Mouse (Mus musculus): ENCODE measurements at regions not wholly inside any gene's neighbourhood (a gene's known extent, or its start where the extent isn't known, plus 50 kb on each side); places are given as distances from the start of the nearest gene placed in this dataset.

DNA sequence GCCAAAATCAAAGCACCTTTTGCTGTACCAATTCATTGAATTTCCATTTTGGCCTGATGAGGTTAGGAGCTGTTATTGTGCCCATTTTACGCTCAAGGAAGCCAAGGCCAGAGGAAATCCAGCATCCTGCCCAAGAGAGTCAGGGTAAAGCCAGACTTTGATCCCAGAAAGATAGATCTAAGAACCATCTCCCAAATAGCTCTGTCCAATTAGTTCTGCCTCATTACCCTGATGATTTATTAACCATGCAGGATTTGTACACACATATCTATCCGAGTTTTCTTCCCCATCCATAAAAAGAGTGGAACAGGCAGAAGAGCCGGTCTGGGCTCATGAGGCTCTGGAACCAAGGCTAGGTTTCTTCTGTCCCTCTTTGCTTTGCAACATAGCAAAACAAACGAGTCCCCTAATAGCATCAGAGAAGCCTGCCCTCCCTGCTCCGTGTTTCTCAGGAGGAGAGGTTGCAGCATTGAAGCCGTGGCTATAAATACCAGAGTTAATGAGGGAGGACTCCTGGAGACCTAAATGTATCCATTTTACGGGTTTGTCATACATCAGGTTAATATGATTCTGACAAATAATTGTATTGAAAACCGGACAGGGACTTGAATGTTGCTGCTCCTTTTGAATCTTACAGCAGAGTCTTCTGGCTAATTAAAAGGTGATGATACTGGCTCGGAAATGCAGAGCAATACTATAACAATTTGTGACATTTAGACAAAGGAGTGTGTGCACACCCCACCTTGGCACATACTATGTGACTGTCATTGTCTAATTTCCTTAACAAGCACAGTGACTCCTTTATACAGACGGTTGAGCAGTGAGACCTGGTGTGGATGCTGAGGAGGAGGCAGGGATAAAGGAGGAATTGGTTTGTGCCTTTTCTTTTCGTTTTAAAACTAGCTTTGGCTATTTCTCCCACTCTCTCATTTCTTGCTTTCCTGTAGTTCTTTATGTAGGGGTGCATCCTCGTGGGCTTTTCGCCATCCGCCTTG is 185.0 kb downstream of the Cd47 start:
- peaks cover 1% of the 10 kb centered on the region for H3K4me1 ChIP-seq (replicated peaks)
- H3K9me3 ChIP-seq, result no peaks in the 10 kb centered on the region
- H3K27ac ChIP-seq, result no peak overlapping the region
- no peak overlapping the region for H3K4me2 ChIP-seq (replicated peaks)
- H3K27me3 ChIP-seq, result no peaks in the 10 kb centered on the region
- no peak overlapping the region for H3K9ac ChIP-seq (replicated peaks)
- H3K36me3 ChIP-seq, result no peaks in the 10 kb centered on the region
- ATAC-seq, result no peak
- H3K4me3 ChIP-seq (replicated peaks), result no peak overlapping the region
- WGBS, result 69% methylated on average over 14 of the region's 14 CpGs

DNA sequence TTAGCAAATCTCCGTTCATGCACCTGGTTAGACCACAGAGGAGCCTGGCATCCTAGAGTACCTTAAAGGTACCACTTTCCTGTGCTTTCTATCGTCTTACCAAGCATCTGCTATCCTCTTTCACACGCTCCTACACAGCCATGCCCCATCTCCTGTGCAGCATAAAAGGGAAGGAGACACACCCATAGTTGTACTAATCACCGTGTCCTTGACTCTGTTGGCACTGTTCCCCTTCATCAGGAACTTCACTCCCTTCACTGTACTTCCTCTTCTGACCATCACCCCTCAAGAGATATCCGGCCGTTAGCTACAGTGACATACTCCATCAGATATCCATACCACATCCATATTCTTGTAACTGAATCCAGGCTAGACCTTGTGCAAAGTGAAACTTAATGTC is 186.6 kb downstream of the Cd47 start:
- 84% methylated on average over 6 of the region's 6 CpGs for WGBS

DNA sequence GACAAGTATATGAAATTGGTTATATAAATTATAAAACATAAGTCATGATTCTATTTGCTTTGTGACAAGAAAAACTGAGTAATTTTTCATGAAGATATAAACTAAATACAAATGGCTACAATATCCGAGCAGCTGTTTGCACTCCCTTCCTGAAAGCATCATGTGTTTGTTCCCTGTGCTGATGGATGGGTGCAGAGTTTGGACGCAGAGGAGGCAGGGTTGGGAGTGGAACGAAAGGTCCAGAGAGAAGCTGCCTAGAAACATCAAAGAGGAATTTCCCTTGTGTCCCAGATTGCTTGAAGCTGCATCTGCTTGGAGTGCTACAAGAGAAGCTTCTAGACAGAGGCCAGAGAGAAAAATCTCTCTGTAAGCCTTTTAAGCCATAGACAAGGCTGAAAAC is 195.5 kb downstream of the Cd47 start:
- WGBS, result 85% methylated on average over 3 of the region's 3 CpGs

More for the DNA sequence above, 186.6 kb downstream of the Cd47 start:
- Histone ChIP-seq H3K27ac (no peak overlapping the region), H3K9me3 (no peaks in the 10 kb centered on the region), H3K4me2 (replicated peaks) (no peak overlapping the region), H3K36me3 (no peaks in the 10 kb centered on the region), H3K4me3 (replicated peaks) (no peak overlapping the region), H3K4me1 (replicated peaks) (no peaks in the 10 kb centered on the region), H3K27me3 (no peaks in the 10 kb centered on the region), H3K9ac (replicated peaks) (no peak overlapping the region)
- no peak for ATAC-seq

DNA sequence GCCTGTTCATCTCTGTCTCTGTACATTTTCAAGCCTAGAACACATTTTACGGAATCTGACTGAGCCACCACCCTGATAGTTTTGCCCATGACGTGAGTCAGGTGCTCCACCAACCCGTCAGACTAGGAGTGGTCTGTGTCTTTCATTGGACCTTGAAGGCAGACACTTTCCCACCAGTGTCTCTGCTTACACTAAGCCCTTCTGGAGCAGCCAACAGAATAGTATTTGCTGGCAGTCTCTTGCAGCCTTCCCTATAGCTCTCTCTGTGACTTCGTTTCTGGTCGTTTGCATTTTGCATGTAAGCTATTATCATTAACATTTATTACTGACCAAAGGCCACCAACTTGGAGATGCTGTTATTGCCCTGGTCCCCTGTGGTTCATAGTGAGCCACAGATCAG is 196.3 kb downstream of the Cd47 start:
- H3K4me3 ChIP-seq (replicated peaks), result no peak overlapping the region
- no peak overlapping the region for H3K4me2 ChIP-seq (replicated peaks)
- no peak overlapping the region for H3K27ac ChIP-seq
- no peak for ATAC-seq
- no peaks in the 10 kb centered on the region for H3K36me3 ChIP-seq
- no peaks in the 10 kb centered on the region for H3K9me3 ChIP-seq
- H3K4me1 ChIP-seq (replicated peaks), result peaks cover 8% of the 10 kb centered on the region
- 89% methylated on average over 5 of the region's 5 CpGs for WGBS
- H3K9ac ChIP-seq (replicated peaks), result no peak overlapping the region
- no peaks in the 10 kb centered on the region for H3K27me3 ChIP-seq

More for the DNA sequence above, 195.5 kb downstream of the Cd47 start:
- Histone ChIP-seq H3K9ac (replicated peaks) (no peak overlapping the region), H3K27ac (no peak overlapping the region), H3K4me2 (replicated peaks) (no peak overlapping the region), H3K4me1 (replicated peaks) (peaks cover under 1% of the 10 kb centered on the region), H3K4me3 (replicated peaks) (no peak overlapping the region), H3K27me3 (no peaks in the 10 kb centered on the region), H3K36me3 (no peaks in the 10 kb centered on the region), H3K9me3 (no peaks in the 10 kb centered on the region)
- no peak for ATAC-seq

DNA sequence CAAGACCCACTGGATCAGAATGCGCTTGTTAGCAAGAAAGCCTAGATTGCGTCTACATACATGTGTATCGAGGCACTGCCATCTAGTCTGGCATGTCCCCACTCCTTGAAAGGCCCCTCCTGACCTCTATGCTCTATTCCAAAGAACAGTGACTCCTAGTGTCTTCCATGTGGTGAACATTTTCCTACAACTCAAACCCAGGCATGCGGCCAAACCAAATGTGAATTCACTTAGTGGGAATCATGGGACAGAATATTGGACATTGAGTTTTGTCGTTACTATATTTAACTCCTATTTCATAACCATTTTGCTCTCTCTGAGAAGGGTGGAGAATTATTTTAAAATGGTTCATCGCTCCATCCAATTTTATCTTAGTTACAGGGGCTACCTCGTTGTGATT is 196.7 kb downstream of the Cd47 start:
- Histone ChIP-seq H3K4me1 (replicated peaks) (peaks cover 11% of the 10 kb centered on the region), H3K27ac (no peak overlapping the region), H3K4me2 (replicated peaks) (no peak overlapping the region), H3K9me3 (no peaks in the 10 kb centered on the region), H3K36me3 (no peaks in the 10 kb centered on the region), H3K4me3 (replicated peaks) (no peak overlapping the region), H3K27me3 (no peaks in the 10 kb centered on the region), H3K9ac (replicated peaks) (no peak overlapping the region)
- no peak for ATAC-seq
- WGBS, result 93% methylated on average over 7 of the region's 7 CpGs

DNA sequence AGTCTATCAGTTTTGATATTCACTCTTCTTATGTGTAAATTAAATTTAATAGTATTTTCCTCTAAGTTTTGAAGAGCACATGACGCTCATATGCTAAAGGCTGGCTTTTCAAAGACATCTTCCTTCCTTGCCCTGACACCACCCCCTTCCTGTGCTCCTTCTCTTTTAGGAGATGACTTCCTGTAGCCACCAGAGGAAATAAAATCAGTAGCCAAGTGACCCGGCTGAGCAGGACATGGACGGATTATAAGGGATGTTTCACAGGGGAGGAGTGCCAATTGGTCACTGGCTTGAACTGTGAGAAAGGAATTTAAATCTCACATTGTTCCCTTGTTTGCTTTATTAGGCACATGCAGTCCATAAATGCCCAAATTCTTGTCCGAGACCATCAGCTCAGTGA is 200.5 kb downstream of the Cd47 start:
- Histone ChIP-seq H3K4me1 (replicated peaks) (peaks cover 15% of the 10 kb centered on the region), H3K27ac (no peak overlapping the region), H3K27me3 (0 out of 2 replicates have a peak, but pooled peaks cover 5% of the 10 kb centered on the region), H3K36me3 (no peaks in the 10 kb centered on the region), H3K4me3 (replicated peaks) (no peak overlapping the region), H3K9ac (replicated peaks) (no peak overlapping the region), H3K9me3 (no peaks in the 10 kb centered on the region), H3K4me2 (replicated peaks) (no peak overlapping the region)
- no peak for ATAC-seq
- WGBS, result 33% methylated on average over 4 of the region's 4 CpGs

DNA sequence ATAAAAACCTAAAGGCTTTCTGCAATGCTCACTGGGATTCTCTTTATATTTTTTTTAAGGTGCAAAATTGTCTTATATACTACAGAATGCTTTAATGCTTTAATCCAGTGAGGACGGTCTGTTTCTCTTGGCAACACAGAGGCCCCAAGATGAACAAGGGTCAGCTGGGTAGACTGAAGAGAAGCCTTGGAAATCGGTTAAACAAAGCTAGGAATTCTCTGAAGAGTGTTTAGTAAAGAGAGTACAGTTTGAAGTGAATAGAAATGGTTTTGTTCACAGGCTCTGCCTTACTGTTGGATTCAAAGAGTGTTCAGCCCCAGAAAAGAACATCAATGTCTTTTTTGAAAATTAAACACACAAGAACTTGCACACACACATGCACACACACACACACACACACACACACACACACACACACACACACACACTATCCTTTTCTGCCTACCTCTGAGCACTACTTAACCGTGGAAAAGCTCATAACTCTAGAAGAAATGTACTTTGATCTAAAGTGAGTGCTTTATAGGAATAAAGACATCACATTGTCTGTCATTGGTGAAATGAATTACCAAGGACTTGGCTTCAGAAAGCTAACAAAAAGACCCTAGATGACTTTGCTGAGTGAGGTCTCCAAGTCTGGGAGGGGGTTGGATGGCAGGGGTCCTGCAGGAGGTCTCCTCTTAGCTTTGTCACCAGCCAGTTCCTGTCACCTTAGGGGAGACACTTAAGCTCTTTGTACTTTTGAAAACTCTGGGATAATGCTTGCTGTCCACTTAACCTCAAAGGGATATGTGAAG is 201.5 kb downstream of the Cd47 start:
- no peak overlapping the region for H3K4me3 ChIP-seq (replicated peaks)
- H3K27me3 ChIP-seq, result 0 out of 2 replicates have a peak, but pooled peaks cover 5% of the 10 kb centered on the region
- no peak overlapping the region for H3K9ac ChIP-seq (replicated peaks)
- H3K4me2 ChIP-seq (replicated peaks), result no peak overlapping the region
- 13% methylated on average over 3 of the region's 3 CpGs for WGBS
- no peaks in the 10 kb centered on the region for H3K36me3 ChIP-seq
- H3K9me3 ChIP-seq, result no peaks in the 10 kb centered on the region
- peak; percentile 72 for ATAC-seq
- peaks cover 15% of the 10 kb centered on the region for H3K4me1 ChIP-seq (replicated peaks)
- H3K27ac ChIP-seq, result no peak overlapping the region

DNA sequence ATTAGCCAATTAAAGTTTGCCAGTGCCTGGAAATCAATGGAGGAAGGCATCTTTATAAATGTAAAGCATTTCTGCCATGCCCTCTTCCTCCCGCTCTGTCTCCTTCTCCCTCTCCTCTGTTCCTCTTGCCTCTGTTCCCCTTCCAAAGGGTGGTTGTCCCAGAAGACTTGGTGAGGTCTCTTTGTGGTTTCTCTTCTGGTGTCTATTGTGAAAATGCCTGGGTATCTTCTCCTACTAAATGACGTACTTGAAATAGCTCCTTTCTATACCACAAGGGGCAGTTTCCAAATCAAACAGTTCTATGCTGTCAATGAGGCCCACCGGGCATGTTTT is 202.1 kb downstream of the Cd47 start:
- peak; percentile 46 for ATAC-seq
- H3K27ac ChIP-seq, result no peak overlapping the region
- H3K4me1 ChIP-seq (replicated peaks), result peaks cover 15% of the 10 kb centered on the region
- no peaks in the 10 kb centered on the region for H3K9me3 ChIP-seq
- 0 out of 2 replicates have a peak, but pooled peaks cover 5% of the 10 kb centered on the region for H3K27me3 ChIP-seq
- no peak overlapping the region for H3K4me3 ChIP-seq (replicated peaks)
- H3K9ac ChIP-seq (replicated peaks), result no peak overlapping the region
- WGBS, result 44% methylated on average over 3 of the region's 3 CpGs
- H3K36me3 ChIP-seq, result no peaks in the 10 kb centered on the region
- no peak overlapping the region for H3K4me2 ChIP-seq (replicated peaks)

DNA sequence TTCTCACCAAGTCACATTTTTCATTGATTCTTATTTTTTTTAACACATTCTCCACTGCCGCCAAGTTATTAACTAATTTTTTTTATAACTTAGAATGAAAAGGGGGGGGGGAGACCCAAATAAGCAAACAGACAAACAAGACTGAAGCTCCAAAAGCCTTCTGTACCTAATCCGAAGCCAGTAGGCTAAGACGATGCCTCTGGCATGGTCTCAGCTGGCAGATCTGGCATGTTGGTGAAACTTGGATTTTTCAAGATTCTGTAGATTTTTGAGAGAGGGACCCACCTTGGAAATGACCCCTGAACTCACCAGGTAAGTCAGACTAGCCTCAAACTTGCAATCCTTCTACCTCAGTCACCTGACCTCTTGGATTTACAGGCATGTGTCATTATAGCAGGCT is 208.7 kb downstream of the Cd47 start:
- Histone ChIP-seq H3K27me3 (0 out of 2 replicates have a peak, but pooled peaks cover 5% of the 10 kb centered on the region), H3K27ac (no peak overlapping the region), H3K9me3 (no peaks in the 10 kb centered on the region), H3K4me2 (replicated peaks) (no peak overlapping the region), H3K9ac (replicated peaks) (no peak overlapping the region), H3K4me3 (replicated peaks) (no peak overlapping the region), H3K4me1 (replicated peaks) (no peaks in the 10 kb centered on the region), H3K36me3 (no peaks in the 10 kb centered on the region)
- 92% methylated on average over 3 of the region's 3 CpGs for WGBS
- ATAC-seq, result no peak

DNA sequence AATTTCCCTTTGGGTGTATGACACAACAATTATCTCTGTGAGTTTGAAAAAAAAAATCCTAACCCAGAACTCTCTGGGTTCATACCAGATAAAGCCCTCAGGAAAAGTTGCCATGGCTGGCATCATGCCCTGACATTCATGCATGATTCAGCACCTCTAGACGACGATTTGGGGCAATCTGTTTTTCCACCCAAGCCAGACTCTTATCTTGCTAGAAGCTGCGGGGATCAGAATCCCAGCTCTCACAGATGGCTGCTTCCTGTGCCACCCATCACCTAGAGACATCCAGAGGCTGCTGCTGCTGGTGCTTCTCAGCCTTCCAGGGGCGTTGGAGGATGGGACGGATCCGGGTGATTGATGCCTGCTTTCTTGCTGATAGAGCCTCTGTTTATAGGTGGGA is 209.2 kb downstream of the Cd47 start:
- 67% methylated on average over 6 of the region's 6 CpGs for WGBS
- H3K27me3 ChIP-seq, result 0 out of 2 replicates have a peak, but pooled peaks cover 3% of the 10 kb centered on the region
- no peak overlapping the region for H3K4me3 ChIP-seq (replicated peaks)
- H3K4me2 ChIP-seq (replicated peaks), result no peak overlapping the region
- no peaks in the 10 kb centered on the region for H3K4me1 ChIP-seq (replicated peaks)
- H3K36me3 ChIP-seq, result no peaks in the 10 kb centered on the region
- ATAC-seq, result no peak
- no peaks in the 10 kb centered on the region for H3K9me3 ChIP-seq
- no peak overlapping the region for H3K9ac ChIP-seq (replicated peaks)
- H3K27ac ChIP-seq, result no peak overlapping the region

DNA sequence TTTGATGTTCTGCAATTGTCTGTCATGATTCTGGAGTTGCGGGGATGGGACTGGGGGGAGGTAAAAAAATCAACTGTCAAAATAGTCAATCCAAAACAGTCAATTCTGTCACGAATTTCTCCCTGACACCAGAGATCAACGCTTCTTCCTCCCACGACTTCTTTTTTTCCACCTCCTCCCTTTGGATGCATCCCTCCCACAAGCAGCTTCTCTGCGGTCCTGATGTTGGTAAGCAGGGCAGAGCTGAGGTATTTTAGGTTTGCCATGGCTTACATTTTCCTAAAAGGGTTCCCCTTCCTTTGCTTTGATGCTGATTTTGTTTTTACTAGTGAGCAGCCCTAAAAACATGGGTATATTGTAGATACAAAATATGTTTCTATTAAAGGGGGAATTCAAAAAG is 209.7 kb downstream of the Cd47 start:
- WGBS, result 80% methylated on average over 5 of the region's 5 CpGs
- Histone ChIP-seq H3K4me2 (replicated peaks) (no peak overlapping the region), H3K9me3 (no peaks in the 10 kb centered on the region), H3K27ac (no peak overlapping the region), H3K36me3 (no peaks in the 10 kb centered on the region), H3K9ac (replicated peaks) (no peak overlapping the region), H3K4me1 (replicated peaks) (no peaks in the 10 kb centered on the region), H3K27me3 (no peaks in the 10 kb centered on the region), H3K4me3 (replicated peaks) (no peak overlapping the region)
- no peak for ATAC-seq

DNA sequence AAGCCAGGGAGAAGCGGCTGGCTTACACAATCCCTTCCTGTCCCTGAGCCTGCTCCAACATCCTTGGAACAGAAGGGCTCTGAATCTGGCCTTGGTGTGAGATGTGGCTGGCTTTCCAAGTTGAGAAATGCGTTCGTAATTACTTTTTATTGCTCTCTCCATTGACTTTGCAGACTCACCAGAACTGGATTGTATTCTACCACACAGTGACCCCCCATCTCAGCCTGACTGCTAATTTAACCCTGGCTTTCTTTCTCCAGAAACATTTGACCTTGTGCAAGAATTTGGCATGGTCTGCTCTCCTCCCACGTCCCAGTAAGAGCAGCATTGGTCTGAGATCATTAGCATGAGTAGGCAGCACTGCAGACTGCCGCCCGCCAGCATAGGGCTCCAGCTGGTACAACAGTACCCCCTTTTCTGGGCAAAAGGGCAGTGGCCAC is 210.2 kb downstream of the Cd47 start:
- no peak overlapping the region for H3K4me3 ChIP-seq (replicated peaks)
- 76% methylated on average over 6 of the region's 6 CpGs for WGBS
- H3K36me3 ChIP-seq, result no peaks in the 10 kb centered on the region
- H3K4me2 ChIP-seq (replicated peaks), result no peak overlapping the region
- H3K27me3 ChIP-seq, result no peaks in the 10 kb centered on the region
- ATAC-seq, result no peak
- H3K9me3 ChIP-seq, result no peaks in the 10 kb centered on the region
- H3K4me1 ChIP-seq (replicated peaks), result no peaks in the 10 kb centered on the region
- no peak overlapping the region for H3K27ac ChIP-seq
- H3K9ac ChIP-seq (replicated peaks), result no peak overlapping the region
